Mouse (Mus musculus) olfactory bulb, adult 2 months (tissue): ENCODE results near the gene Dynlt1c.
"Not testable (repeated sequence)": the region's sequence is repeated elsewhere in the genome, so short reads cannot be mapped to it uniquely, and the experiment has no call there.

Source experiments
- CTCF ChIP-seq: fragments of 200-500 bp; IDR thresholded peaks from 2 replicates; pipeline ENCODE4 v1.5.1; 2012; ENCODE audit warnings: low read depth, mild to moderate bottlenecking, low read length, moderate library complexity; ENCODE audit not compliant: insufficient read depth
- POLR2A ChIP-seq: fragments of 200-500 bp; IDR thresholded peaks from 2 replicates; pipeline ENCODE4 v1.6.1; 2012; ENCODE audit warnings: mild to moderate bottlenecking, low read depth, low read length, moderate library complexity; ENCODE audit not compliant: insufficient read depth

DNA sequence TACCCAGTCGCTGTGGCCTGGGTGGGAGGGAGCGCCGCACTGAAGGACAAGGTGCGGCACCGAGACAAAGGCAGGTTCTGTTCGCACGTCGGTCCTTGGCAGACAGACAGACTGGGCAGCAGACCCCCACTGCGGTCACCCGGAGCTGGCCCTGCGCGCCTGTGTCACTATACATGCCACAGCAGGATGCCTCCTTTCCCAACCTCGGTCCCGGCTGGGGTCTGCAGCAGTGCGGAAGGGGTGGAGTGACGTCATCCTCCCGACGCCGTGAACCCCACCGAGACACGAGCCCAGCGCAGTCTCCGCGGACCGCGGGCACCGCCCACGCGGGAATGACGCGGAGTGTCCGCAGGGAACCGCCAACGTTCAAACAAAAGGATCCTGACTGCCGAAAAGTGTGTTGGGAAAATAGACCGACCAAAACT lies 53.6 kb downstream of the Dynlt1c start:
- TF ChIP-seq CTCF, POLR2A: not testable (repeated sequence)
